Mouse (Mus musculus): Measurements from ENCODE around the gene Spx. TPM values are rescaled to one million over a fixed set of nuclear protein-coding genes. Genes with fewer than 3 reads are reported as not detected.

The Spx gene
- total and polyA plus RNA-seq, 2 experiments from 2014 or later, result 0.20 TPM; not detected in 1

DNA sequence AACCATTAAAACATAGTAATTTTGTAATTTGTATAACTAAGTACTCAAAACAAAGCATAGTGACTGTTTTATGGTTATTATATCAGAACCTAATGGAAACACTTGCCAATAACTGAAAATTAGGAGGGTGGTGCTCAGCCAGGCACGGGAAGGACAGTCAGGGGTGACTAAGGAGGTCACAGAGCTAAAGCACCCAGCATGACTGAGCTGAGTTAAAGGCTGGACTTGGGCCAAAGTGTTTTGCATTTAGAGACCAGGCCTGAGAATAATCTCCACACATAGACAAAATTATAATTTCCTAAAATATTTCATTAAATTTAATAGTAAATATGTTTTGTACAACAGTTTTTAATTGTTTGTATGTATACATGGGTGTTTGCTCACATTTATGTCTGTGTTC lies 36.2 kb upstream of the Spx start:
- Histone ChIP-seq H3K4me2 (ENCODE audit: low read depth, low read length) (no peak overlapping the region), H3K9ac (replicated peaks; ENCODE audit: low read depth, low read length) (no peak overlapping the region), H3K27me3 (ENCODE audit: control insufficient read depth, insufficient read depth, low read length) (no peaks in the 10 kb centered on the region), H3K4me3 (ENCODE audit: low read depth, low read length) (no peak overlapping the region), H3K9me3 (replicated peaks; ENCODE audit: control insufficient read depth, low read length) (no peaks in the 10 kb centered on the region), H3K4me1 (ENCODE audit: control insufficient read depth, insufficient read depth) (no peaks in the 10 kb centered on the region), H3K27ac (ENCODE audit: low read depth) (no peak overlapping the region), H3K36me3 (replicated peaks; ENCODE audit: control insufficient read depth, insufficient read depth, low read length) (peaks cover 40% of the 10 kb centered on the region)
- DNase-seq (ENCODE audit: low spot score) (no peak), ATAC-seq (ENCODE audit: insufficient read depth, low read depth) (no peak)
- TF ChIP-seq CTCF (IDR thresholded peaks at IDR 0.05; ENCODE audit: low read depth), result no peak
- no peak for TF ChIP-seq EP300 (IDR thresholded peaks at IDR 0.05; ENCODE audit: low read depth)
- 53% methylated on average over 1 of the region's 1 CpGs for WGBS

DNA sequence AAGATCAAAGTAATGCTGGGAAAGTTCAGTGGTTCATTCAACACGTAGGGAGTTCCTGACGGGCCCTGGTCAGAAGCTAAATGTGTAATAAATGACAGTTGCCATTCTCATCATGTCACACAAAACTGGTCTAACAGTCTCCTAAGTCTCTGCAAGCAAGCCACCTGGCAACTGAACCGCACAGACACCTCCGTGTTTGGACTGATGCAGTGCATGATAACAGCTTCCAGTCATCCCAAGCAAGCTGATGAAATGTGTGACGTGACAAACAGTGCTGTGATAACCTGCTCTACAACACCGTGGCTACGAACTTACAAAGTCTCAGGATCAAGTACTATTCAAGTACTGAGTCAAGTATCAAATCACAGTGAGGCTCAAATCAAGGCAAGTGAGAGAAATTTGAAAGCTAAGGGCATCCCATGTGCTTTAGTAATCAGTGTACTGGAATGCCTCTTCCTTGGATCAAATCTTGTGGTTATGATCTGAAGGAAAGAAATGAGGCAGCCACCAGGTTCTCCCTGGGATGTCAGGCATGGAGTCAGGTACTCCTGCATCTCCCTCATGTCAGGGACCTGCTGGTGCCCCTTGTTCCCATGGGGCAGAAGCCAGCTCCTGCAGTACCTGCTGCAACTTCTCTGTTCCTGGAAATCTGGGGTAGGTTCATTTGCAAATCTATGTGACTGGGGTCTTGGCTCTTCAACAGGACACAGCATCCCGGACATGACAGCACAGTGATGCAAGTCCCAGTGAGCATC lies 34.5 kb upstream of the Spx start:
- ATAC-seq (ENCODE audit: insufficient read depth, low read depth), result no peak
- H3K27me3 ChIP-seq (ENCODE audit: control insufficient read depth, insufficient read depth, low read length), result no peaks in the 10 kb centered on the region
- TF ChIP-seq EP300 (IDR thresholded peaks at IDR 0.05; ENCODE audit: low read depth) (no peak), CTCF (IDR thresholded peaks at IDR 0.05; ENCODE audit: low read depth) (no peak)
- no peak overlapping the region for H3K4me3 ChIP-seq (ENCODE audit: low read depth, low read length)
- H3K4me1 ChIP-seq (ENCODE audit: control insufficient read depth, insufficient read depth), result no peaks in the 10 kb centered on the region
- no peak overlapping the region for H3K4me2 ChIP-seq (ENCODE audit: low read depth, low read length)
- H3K36me3 ChIP-seq (replicated peaks; ENCODE audit: control insufficient read depth, insufficient read depth, low read length), result peaks cover 31% of the 10 kb centered on the region
- H3K27ac ChIP-seq (ENCODE audit: low read depth), result no peak overlapping the region
- no peaks in the 10 kb centered on the region for H3K9me3 ChIP-seq (replicated peaks; ENCODE audit: control insufficient read depth, low read length)
- 69% methylated on average over 8 of the region's 8 CpGs for WGBS
- DNase-seq (ENCODE audit: low spot score), result no peak
- no peak overlapping the region for H3K9ac ChIP-seq (replicated peaks; ENCODE audit: low read depth, low read length)

GRCm38 (mm10) chr6:142379961-142380360 lies 33.3 kb upstream of the Spx start:
- H3K9me3 ChIP-seq (replicated peaks; ENCODE audit: control insufficient read depth, low read length), result no peaks in the 10 kb centered on the region
- no peak overlapping the region for H3K9ac ChIP-seq (replicated peaks; ENCODE audit: low read depth, low read length)
- no peaks in the 10 kb centered on the region for H3K4me1 ChIP-seq (ENCODE audit: control insufficient read depth, insufficient read depth)
- DNase-seq (ENCODE audit: low spot score), result no peak
- peaks cover 21% of the 10 kb centered on the region for H3K36me3 ChIP-seq (replicated peaks; ENCODE audit: control insufficient read depth, insufficient read depth, low read length)
- no peak overlapping the region for H3K27ac ChIP-seq (ENCODE audit: low read depth)
- H3K4me3 ChIP-seq (ENCODE audit: low read depth, low read length), result no peak overlapping the region
- TF ChIP-seq EP300 (IDR thresholded peaks at IDR 0.05; ENCODE audit: low read depth) (no peak), CTCF (IDR thresholded peaks at IDR 0.05; ENCODE audit: low read depth) (no peak)
- no peak overlapping the region for H3K4me2 ChIP-seq (ENCODE audit: low read depth, low read length)
- WGBS, result 86% methylated on average over 6 of the region's 6 CpGs
- no peak for ATAC-seq (ENCODE audit: insufficient read depth, low read depth)
- no peaks in the 10 kb centered on the region for H3K27me3 ChIP-seq (ENCODE audit: control insufficient read depth, insufficient read depth, low read length)

GRCm38 (mm10) chr6:142381615-142382014 lies 31.6 kb upstream of the Spx start:
- DNase-seq (ENCODE audit: low spot score) (no peak), ATAC-seq (ENCODE audit: insufficient read depth, low read depth) (no peak)
- H3K4me2 ChIP-seq (ENCODE audit: low read depth, low read length), result no peak overlapping the region
- H3K4me1 ChIP-seq (ENCODE audit: control insufficient read depth, insufficient read depth), result no peaks in the 10 kb centered on the region; the same call in 1 of the 2 replicates
- peaks cover 7% of the 10 kb centered on the region for H3K36me3 ChIP-seq (replicated peaks; ENCODE audit: control insufficient read depth, insufficient read depth, low read length)
- H3K27ac ChIP-seq (ENCODE audit: low read depth), result no peak overlapping the region
- TF ChIP-seq CTCF (IDR thresholded peaks at IDR 0.05; ENCODE audit: low read depth), result no peak
- no peak for TF ChIP-seq EP300 (IDR thresholded peaks at IDR 0.05; ENCODE audit: low read depth)
- 86% methylated on average over 7 of the region's 7 CpGs for WGBS
- no peak overlapping the region for H3K4me3 ChIP-seq (ENCODE audit: low read depth, low read length)
- no peaks in the 10 kb centered on the region for H3K9me3 ChIP-seq (replicated peaks; ENCODE audit: control insufficient read depth, low read length)
- H3K27me3 ChIP-seq (ENCODE audit: control insufficient read depth, insufficient read depth, low read length), result no peaks in the 10 kb centered on the region
- H3K9ac ChIP-seq (replicated peaks; ENCODE audit: low read depth, low read length), result no peak overlapping the region

GRCm38 (mm10) chr6:142384521-142384920 lies 28.7 kb upstream of the Spx start:
- ATAC-seq (ENCODE audit: insufficient read depth, low read depth), result no peak
- 89% methylated on average over 9 of the region's 9 CpGs for WGBS
- no peak overlapping the region for H3K9ac ChIP-seq (replicated peaks; ENCODE audit: low read depth, low read length)

More at GRCm38 (mm10) chr6:142384521-142384920, 28.7 kb upstream of the Spx start:
- Histone ChIP-seq H3K9me3 (replicated peaks; ENCODE audit: control insufficient read depth, low read length) (no peaks in the 10 kb centered on the region), H3K4me2 (ENCODE audit: low read depth, low read length) (no peak overlapping the region), H3K4me3 (ENCODE audit: low read depth, low read length) (no peak overlapping the region), H3K4me1 (ENCODE audit: control insufficient read depth, insufficient read depth) (peaks cover 5% of the 10 kb centered on the region; the same call in 1 of the 2 replicates), H3K27me3 (ENCODE audit: control insufficient read depth, insufficient read depth, low read length) (no peaks in the 10 kb centered on the region), H3K36me3 (replicated peaks; ENCODE audit: control insufficient read depth, insufficient read depth, low read length) (no peaks in the 10 kb centered on the region), H3K27ac (ENCODE audit: low read depth) (no peak overlapping the region)
- no peak for TF ChIP-seq CTCF (IDR thresholded peaks at IDR 0.05; ENCODE audit: low read depth)
- no peak for TF ChIP-seq EP300 (IDR thresholded peaks at IDR 0.05; ENCODE audit: low read depth)
- no peak for DNase-seq (ENCODE audit: low spot score)

Measured in heart, postnatal 0 days (tissue).